Mouse (Mus musculus): ENCODE results near the gene Slc25a43.

The Slc25a43 gene

DNA sequence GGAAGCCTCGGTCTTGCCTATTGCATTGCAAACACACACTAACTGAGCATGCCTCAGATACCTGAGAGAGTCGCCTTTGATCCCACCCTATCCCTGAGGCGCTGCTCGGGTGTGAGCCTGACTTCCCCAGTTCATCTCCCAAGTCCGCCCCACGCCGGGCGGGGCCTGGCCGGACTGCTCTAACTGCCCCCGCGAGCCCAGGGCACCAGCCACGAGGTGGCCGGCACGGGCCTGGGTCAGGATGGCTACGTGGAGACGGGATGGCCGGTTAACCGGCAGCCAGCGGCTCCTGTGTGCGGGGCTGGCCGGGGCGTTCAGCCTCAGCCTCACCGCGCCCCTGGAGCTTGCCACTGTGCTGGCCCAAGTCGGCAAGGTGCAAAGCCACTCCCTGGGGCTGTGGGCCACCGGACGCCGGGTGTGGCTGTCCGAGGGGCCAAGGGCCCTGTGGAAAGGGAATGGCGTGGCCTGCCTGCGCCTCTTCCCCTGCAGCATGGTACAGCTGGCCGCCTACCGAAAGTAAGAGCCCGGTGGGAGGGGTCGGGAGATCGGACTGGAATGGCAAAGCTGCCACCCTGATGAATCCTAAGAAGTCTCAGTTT lies at the start of gene Slc25a43:
Slc25a43 (plus strand) TSS at position 157 of the 599 bp plus-strand sequence.
- DNase-seq (ENCODE audit: low spot score): no peak

DNA sequence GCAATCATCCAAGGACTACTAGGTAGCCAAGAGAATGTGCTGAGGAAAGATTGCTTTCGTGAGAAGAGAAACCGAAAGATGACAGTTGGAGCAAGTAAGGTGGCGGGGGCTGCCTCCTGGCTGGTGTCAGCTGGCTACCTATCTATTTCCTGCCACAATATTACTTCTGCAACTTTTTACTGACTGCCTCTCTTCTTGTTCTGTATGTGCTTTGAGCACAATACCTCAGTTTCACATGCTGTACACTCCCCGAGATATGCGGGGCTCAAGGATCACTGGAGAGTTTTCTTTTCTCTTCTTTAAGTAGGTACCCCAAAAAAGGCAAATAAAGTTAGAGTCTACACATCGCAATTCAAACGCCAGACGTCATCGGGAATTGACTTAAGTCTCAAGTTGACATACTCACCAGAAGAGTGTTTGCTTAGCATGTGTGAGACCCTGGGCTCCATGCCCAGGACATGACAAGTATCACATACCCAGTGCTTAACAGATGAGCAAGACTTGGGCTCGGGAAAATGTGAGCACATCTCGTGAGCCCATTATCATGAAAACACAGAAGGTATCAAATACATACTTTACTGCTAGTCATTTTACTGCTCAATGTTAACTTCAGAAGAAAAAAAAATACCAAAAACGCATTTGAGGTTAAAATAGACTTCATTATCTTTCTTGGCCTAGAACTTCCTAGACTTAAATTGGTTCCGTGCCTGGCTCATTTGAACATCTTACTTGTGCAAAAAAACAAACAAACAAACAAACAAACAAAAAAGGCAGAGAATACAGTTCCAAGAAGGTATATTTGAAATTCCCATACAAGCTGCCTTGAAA lies 3.1 kb upstream of the Slc25a43 start:
- DNase-seq (ENCODE audit: low spot score): no peak

DNA sequence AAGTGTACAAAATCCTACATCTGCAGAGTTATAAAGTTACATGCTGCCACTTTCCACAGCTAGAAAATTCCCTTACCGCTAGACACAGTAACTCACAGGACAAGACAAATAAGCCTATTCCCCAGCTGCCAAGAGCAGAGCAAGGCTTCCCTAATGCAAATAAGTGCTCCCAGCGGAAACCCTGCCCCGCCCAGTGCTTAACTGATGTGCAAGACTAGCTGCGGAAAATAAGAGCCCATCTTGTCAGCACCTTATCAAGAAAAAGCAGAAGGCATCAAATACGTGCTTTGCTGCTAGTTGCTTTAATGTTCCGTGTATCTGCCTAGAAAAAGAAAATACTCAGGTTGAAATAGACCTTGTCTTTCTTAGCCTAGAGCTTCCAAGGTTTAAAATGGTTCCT lies 2.2 kb upstream of the Slc25a43 start:
- DNase-seq (ENCODE audit: low spot score): no peak

DNA sequence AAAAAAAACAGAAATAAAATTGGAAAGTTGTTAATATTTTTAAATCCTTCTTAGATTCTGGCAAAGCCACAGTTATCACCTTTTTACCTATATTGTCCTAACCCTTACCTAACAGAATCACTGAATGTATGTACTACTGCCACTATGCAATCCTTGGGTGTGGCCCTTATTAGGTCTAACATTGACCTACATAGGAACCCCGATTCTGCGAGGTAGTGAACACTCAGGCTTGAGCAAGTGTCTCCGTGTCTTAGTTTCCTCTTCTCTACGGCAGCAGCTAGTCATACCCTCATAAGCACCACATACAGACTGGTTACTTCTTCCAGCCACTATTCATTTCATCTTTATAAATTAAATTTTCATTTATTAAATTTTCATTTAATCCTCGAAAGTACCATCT lies 715 bp upstream of the Slc25a43 start:
- no peak for DNase-seq (ENCODE audit: low spot score)

DNA sequence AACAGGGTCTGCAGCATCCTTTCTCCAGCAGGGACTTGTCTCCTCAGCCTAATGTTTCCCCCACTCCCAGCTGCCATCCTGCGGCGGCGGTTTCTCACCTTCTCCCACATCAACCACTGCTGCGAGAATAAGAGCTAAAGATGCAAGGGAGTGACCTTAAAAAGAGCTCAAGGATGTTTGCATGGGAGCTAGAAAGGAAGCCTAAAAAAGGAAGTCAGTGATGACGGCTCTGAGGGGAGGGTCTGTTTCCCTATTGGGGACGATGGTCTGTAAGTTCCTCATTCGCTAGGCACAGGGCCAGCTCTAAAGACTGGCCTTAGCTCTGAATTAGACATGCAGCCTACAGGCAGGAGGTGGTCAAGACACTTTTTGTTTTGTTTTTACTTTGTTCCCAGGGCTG lies 1.3 kb downstream of the Slc25a43 start:
- DNase-seq (ENCODE audit: low spot score): peak; percentile 18

DNA sequence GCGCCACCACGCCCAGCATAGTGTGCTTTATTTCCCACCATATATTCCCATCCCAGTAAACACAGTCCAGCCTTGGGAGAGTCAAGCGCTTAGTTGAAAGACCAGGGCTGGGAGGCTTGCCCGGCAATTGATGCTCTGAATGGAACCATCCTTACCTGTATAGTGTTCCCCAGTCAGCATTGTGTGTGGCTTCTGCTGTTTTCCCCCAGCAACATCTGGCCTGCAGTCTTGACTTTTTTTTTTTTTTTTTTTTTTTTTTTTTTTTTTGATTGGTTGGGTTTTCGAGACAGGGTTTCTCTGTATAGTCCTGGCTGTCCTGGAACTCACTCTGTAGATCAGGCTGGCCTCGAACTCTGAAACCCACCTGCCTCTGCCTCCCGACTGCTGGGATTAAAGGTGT lies 1.9 kb downstream of the Slc25a43 start:
- no peak for DNase-seq (ENCODE audit: low spot score)

DNA sequence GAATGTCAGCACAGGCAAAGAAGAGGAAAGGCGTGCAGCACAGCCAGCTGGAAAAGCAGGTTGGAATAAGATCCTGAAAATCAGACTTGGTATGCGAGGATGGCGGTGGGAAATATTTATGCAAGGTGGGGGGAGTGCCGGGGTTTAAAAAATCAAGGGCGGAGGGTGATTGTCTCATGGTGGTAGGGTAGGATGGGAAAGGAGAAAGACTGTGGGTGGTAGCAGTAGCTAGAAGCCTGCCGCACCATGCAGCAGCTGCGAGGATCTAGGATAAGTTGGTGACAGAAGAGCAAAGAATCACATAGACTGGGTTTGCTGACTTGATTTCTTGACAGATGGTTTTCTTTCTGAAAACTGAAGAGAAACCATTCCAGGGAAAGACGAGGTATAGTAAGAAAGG lies 3.3 kb downstream of the Slc25a43 start:
- DNase-seq (ENCODE audit: low spot score): no peak

DNA sequence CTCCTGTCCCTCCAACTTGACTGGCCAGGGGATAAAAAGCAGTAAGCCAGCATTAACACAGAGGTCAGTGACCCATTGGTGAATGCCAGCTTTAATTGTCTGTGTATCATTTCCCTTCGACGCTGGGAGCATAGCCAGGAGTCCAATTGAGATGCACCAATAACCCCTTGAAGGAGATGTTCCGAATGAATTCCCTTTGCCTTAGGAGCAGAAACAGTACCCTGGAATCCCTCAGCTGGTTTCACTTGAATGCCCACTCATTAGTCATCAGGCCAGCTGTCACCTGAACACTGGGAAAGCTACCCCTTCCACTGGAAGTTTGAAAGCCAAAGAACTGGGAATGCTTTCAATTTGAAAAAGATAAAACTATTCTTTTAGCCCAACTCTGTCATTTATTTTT lies 5.1 kb downstream of the Slc25a43 start:
- DNase-seq (ENCODE audit: low spot score): no peak

DNA sequence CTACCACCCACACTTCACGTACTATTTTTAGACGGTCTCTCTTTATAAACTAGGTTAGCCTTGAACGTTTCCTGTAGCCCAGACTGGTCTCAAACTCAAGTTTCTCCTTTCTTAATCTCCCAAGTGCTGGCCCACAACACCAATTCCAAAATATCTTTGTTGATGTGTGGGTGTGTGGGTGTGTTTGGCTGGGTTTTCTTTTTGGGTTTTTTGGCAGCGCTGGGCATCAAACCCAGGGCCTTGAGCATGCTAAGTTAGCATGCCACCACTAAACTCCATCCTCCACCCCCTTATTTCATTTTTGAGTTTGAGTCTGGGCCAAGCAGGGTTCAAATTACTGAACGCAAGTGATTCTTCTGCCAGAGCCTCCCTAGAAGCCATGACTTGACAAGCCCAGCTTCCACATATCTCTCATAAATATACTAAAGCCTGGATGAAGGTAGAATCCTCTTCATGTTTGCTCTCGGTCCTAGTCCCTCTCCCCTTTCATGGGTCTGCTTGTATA lies 5.9 kb downstream of the Slc25a43 start:
- no peak for DNase-seq (ENCODE audit: low spot score)

DNA sequence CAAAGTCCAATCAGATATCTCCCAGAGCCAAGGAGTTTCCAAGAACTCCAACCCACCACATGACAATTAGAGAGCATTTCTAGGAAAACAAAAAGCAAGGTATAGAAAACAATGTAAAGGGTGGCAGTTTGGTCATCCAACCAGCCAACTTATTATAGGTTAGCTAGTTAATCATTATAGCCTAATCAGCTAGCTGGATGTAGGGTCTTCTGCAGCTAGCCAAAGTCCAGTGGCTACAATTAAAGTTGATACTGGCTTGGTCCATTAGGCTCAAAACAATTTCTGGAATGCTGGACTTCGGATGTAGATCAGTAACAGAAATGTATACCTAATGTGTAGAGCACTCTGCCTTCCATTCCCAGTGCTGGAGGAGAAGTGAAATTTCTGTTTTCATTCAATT lies 7.1 kb downstream of the Slc25a43 start:
- DNase-seq (ENCODE audit: low spot score): no peak

DNA sequence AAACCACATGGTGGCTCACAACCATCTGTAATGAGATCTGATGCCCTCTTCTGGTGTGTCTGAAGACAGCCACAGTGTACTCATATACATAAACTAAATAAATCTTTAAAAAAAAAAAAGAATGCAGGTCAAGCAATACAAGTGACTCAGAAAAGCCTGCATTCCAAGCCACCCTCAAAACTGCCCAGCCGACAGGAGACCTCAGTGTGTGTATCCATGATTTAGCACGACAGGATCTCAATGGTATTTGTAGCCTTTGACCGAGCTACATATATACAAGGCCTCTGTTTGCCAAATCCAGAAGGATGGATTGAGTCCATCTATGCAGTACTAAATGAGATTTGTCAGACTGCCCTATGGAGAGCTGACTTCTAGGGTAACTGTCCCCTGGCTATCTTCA lies 9.1 kb downstream of the Slc25a43 start:
- no peak for DNase-seq (ENCODE audit: low spot score)

DNA sequence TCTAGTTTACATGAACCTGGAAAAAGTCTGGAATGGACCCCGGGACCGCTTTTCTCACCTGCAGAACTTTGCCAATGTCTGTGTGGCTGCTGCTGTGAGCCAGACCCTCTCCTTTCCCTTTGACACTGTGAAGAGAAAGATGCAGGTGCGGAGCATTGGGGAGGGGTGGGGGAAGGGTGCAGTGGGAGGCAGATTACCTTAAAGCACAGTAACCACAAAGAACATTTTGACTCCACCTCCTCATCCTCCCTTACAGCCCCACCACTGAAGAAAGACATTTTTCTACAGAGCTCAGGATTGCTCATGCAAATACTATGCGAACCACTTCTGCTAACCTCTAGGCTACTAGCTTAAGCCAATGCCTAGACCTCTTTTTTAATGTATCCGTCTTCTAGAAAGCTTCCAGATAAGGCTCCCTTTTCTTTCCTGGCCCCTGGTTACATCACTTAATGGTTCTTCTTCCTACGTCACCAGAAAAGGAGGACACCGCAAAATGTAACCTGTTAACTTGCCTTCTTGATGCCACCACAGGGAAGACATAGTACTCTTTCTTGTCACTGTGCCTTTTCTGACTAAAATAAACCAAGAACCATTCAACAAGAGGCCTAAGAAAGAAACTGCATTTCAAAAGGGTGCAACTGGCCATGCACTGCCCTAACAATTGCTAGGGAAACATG lies 14.5 kb downstream of the Slc25a43 start:
- no peak for DNase-seq (ENCODE audit: low spot score)

DNA sequence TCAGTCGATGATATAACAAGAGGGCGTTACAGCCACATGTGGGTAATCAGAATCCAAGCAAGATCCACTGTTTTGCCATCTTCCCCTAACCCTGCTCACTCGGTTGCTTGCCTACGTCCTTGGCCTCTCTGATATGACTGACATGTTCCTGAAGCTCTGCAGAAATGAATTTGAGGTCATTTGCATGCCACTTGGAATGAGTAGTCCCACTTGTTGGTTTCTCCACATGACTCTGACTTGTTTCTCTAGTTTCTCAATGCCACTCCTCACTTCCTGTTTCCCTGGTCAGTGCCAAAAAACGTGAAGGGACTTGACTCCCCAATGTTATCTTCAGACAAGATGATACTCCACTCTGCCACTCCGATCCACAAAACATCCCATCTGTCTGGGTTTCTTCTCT lies 15.1 kb downstream of the Slc25a43 start:
- no peak for DNase-seq (ENCODE audit: low spot score)

DNA sequence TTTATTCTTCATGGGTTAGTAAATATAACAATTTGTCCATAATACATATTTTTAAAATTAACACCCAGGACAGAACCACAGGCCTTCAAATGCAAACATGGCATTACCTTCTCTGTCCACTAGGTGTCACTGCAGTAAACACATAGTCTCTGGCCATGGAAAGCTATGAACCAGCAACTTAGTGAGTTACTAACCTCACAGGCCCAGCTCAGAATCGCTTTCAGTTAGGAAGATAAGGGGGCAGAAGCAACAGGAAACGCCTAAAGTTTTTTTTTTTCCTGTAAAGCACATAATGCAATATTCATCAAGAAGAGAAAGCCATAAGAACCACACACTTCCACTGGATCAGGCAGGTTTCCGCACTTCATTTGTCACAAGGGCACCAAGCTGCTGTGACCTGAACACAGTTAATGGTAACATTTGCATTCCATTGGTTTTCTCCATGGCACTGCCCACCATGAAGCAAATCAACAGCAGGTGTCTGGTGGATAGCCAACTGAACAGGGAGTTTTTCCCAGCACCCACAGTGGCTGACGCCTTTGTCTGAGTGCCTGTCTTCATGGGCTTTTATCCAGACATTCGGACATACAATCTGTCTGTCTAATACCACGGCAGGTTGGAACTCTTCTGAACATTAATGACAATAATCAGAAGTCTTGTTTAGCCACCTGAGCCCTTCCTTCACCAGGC lies 17.6 kb downstream of the Slc25a43 start:
- no peak for DNase-seq (ENCODE audit: low spot score)

DNA sequence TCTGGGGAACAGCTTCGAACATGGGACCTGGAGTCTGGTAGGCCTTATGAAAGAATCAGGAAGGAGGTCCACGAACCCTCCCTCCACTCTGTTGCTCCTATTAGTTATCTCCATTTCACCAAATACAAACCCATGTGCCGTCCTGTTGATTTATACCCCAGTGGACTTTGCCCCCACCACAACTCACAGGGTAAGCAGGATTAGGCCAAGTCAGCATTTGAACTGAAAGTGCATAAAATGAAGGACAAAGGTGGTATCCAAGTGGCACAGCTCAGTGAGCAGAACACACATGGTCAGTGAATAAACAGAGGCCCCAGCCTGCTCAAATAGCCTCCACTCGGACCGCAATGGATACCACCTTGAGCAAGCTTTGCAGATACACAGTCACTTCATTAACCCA lies 18.8 kb downstream of the Slc25a43 start:
- DNase-seq (ENCODE audit: low spot score): no peak

DNA sequence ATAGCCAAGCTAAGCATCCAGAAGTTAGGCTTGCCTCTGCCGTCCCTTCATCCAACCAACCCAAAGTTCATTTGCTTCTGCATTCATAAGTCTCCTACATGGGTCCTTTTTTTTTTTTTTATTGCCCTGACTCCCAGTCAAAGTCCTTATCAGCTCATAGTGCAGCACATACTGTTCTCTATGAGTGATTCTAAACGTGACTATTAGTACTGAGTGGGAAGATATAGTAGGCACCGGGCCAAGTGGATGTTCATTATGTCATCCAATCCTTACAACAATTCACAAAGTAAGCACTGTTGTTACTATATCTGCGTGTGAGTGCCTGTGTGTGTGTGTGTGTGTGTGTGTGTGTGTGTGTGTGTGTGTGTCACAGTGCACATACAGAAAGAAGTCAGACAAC lies 19.4 kb downstream of the Slc25a43 start:
- no peak for DNase-seq (ENCODE audit: low spot score)

DNA sequence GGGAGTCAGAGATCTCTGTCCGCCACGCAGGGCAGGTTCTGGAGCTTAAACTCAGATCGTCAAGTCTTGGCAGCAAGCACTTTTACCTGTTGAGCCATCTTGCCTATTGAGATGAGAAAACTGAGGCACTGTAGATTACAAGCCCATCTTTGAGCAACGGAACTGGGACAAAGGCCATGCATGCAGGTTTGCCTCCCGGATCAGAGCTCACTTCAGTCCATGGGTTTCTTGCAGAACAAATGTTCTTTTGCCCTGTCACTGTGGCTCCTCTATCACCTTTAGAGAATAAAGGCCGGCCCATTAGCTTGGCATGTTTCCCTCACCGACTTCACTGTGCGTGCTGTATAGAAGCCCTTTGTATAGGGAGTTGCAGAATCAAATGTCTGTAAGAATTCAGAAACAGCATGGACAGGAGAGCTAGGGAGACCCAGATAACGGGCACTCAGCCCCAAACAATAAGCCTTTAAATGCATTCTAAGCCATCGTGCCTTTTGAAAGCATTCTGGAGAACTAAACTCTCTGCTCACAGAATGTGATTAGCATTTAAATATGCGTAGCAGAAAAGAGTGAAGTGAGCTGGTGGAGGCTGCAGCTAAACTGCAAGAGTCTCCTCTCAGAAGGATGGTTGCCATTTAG lies 20.0 kb downstream of the Slc25a43 start:
- DNase-seq (ENCODE audit: low spot score): no peak

DNA sequence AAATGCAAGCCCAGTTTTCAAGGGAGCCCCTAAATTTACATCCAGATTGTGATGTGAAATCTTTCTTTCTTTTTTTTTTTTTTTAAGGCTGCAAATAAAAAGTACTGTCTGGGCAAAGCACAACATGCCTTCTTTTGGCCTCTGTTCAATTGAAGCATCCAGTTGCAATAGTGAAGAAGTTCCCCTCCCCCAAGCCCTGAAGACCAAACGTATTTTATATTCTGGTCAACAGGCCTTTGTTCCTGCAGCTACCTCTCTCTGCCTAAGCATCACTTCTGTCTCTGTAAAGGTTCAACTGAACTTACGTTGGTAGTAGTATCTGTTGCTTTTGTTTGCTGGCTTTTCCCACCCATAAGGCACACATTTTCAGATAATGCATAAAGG lies 20.5 kb downstream of the Slc25a43 start:
- DNase-seq (ENCODE audit: low spot score): no peak

DNA sequence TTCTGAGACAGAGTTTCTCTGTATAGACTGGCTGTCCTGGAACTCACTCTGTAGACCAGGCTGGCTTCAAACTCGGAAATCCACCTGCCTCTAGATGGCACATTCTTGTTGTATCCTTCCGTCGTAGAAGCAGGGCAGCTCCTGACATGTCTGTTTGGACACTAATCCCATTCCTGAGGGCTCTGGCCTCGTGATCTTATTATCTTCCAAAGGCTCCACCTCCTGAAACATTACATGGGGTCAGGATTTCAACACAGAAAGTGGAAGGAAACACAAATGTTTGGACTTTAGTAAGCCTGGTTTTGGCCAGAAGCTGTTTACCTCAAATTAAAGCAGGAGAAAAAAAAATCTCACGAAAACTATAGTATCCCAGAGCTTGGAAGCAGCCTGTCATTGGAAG lies 23.9 kb downstream of the Slc25a43 start:
- DNase-seq (ENCODE audit: low spot score): no peak

DNA sequence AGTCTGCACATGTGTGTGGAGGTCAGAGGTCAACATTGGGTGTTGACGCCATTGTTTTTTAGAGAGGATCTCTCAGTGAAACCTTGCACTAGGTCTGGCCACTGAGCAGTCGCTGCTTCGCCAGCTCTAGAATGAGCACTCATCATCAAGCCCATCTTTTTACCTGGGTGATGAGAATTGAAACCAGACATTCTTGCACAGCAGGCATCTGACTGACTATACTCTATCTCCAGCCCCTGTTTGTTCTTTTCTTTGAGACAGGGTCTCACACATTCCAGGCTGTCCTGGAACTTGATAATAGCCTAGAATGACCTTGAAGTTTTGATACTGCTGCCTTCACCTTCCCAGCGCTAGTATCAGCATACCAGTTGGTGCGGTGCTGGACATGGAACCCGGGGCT lies 29.1 kb downstream of the Slc25a43 start:
- DNase-seq (ENCODE audit: low spot score): no peak

DNA sequence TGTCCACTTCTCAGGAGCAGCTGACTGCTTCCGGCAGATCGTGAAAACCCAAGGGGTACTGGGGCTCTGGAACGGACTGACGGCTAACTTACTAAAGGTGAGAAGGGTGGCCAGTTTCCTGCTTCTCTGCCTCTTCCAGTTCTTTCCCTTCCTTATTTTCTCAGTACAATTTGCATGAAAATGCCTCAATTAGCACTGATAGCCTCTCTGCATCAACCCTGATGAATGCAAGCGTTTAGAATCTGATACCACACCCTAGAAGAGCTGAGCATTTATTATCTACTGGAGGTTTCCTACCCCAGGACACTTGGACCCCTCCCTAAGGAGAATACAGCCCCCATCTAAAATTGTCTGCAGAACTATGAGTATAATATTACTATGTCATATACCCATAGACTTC lies 32.1 kb downstream of the Slc25a43 start:
- DNase-seq (ENCODE audit: low spot score): no peak

DNA sequence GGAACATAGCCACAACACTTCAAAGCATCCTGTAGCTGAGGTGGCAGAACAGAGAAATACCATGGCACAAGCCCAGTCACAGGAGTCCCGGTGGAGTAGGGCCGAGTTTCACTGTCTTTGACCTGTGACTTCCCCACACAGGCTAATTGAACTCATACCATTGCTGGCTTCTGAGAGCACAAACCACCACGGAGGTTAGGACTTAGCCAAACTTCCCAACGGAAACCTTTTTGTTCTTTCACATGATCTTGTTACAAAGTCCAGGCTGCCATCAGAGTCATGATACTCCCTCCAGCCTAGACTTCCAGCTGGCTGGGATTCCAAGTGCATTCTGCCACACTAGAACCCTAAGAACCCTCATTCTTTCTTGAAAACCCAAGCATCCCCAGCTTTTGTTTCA lies 34.2 kb downstream of the Slc25a43 start:
- no peak for DNase-seq (ENCODE audit: low spot score)
